Mouse (Mus musculus) lung, postnatal 0 days (tissue): ENCODE data around the gene Prrt1.

Source experiments
- CTCF ChIP-seq: IDR thresholded peaks from 2 replicates; pipeline ENCODE4 v1.5.1; 2016; ENCODE audit warnings: antibody characterized with exemption, mild to moderate bottlenecking
- EP300 ChIP-seq: IDR thresholded peaks from 2 replicates; pipeline ENCODE4 v1.6.1; 2016; ENCODE audit warnings: antibody characterized with exemption, mild to moderate bottlenecking, control low read depth

- TF ChIP-seq CTCF (no peak), EP300 (no peak)
Measured at GRCm38 (mm10) chr17:34613830-34614229, 15.5 kb upstream of the Prrt1 start.
